Mouse (Mus musculus) kidney, postnatal 4 days (tissue): ENCODE measurements around the gene Fntb.
"Not testable (repeated sequence)": the region's sequence is repeated elsewhere in the genome, so short reads cannot be mapped to it uniquely, and the experiment has no call there.

Source experiments
- DNase-seq, 2 experiments: peaks; one replicate each; pipeline ENCODE4 v3.0.0; 2021; ENCODE audit warnings: mixed read lengths in 2 of 2

Gene Fntb

GRCm38 (mm10) chr12:76837844-76838650 lies 72.7 kb downstream of the Fntb start:
- DNase-seq, result no peak

GRCm38 (mm10) chr12:76839298-76839697 lies 73.9 kb downstream of the Fntb start:
- DNase-seq, result no peak

- no peak for DNase-seq
Observed at GRCm38 (mm10) chr12:76840081-76840480, 74.7 kb downstream of the Fntb start.

- no peak for DNase-seq
Observed at GRCm38 (mm10) chr12:76844346-76845061, 79.1 kb downstream of the Fntb start.

GRCm38 (mm10) chr12:76852419-76852818 lies 87.0 kb downstream of the Fntb start:
- no peak for DNase-seq

GRCm38 (mm10) chr12:76853378-76854142 lies 88.2 kb downstream of the Fntb start:
- DNase-seq, result no peak

GRCm38 (mm10) chr12:76857087-76857486 lies 91.7 kb downstream of the Fntb start:
- no peak for DNase-seq

GRCm38 (mm10) chr12:76858788-76859187 lies 93.4 kb downstream of the Fntb start:
- DNase-seq, result not testable (repeated sequence)

- DNase-seq, result no peak
Observed at GRCm38 (mm10) chr12:76863651-76864050, 98.3 kb downstream of the Fntb start.

- no peak for DNase-seq
Observed at GRCm38 (mm10) chr12:76865266-76865665, 99.9 kb downstream of the Fntb start.

GRCm38 (mm10) chr12:76867586-76868280 lies 102.3 kb downstream of the Fntb start:
- DNase-seq, result no peak

GRCm38 (mm10) chr12:76868463-76869198 lies 103.2 kb downstream of the Fntb start:
- DNase-seq, result no peak

- DNase-seq, result no peak
Observed at GRCm38 (mm10) chr12:76869561-76869960, 104.2 kb downstream of the Fntb start.

GRCm38 (mm10) chr12:76872767-76873316 lies 107.5 kb downstream of the Fntb start:
- no peak for DNase-seq

GRCm38 (mm10) chr12:76874826-76875225 lies 109.4 kb downstream of the Fntb start:
- no peak for DNase-seq

GRCm38 (mm10) chr12:76879242-76879641 lies 113.9 kb downstream of the Fntb start:
- DNase-seq, result peak; percentile 71 to 78

GRCm38 (mm10) chr12:76880131-76880530 lies 114.7 kb downstream of the Fntb start:
- DNase-seq, result no peak

- peak; percentile 85 to 91 for DNase-seq
Observed at GRCm38 (mm10) chr12:76883824-76884223, 118.4 kb downstream of the Fntb start.

GRCm38 (mm10) chr12:76885103-76885502 lies 119.7 kb downstream of the Fntb start:
- DNase-seq, result no peak

GRCm38 (mm10) chr12:76886826-76887225 lies 121.4 kb downstream of the Fntb start:
- DNase-seq, result no peak

GRCm38 (mm10) chr12:76887941-76888340 lies 122.6 kb downstream of the Fntb start:
- no peak for DNase-seq
